Mouse (Mus musculus): ENCODE measurements around the gene Arhgap24. TPM values are rescaled to one million over a fixed set of nuclear protein-coding genes. Genes with fewer than 3 reads are reported as not detected.

The Arhgap24 gene
- polyA plus RNA-seq, 1 experiment, result not detected

GRCm38 (mm10) chr5:102613571-102613970, 132.4 kb downstream of the Arhgap24 start:
- no peak for TF ChIP-seq GATA1 (IDR thresholded peaks at IDR 0.05; ENCODE audit: low read length)

- no peak for TF ChIP-seq GATA1 (IDR thresholded peaks at IDR 0.05; ENCODE audit: low read length)
Observed at GRCm38 (mm10) chr5:102614081-102614480, 132.9 kb downstream of the Arhgap24 start.

- no peak for TF ChIP-seq GATA1 (IDR thresholded peaks at IDR 0.05; ENCODE audit: low read length)
Observed at GRCm38 (mm10) chr5:102615249-102615648, 134.1 kb downstream of the Arhgap24 start.

GRCm38 (mm10) chr5:102621036-102621435, 139.8 kb downstream of the Arhgap24 start:
- TF ChIP-seq GATA1 (IDR thresholded peaks at IDR 0.05; ENCODE audit: low read length), result no peak

GRCm38 (mm10) chr5:102623807-102624435, 142.7 kb downstream of the Arhgap24 start:
- TF ChIP-seq GATA1 (IDR thresholded peaks at IDR 0.05; ENCODE audit: low read length), result no peak

GRCm38 (mm10) chr5:102626671-102627070, 145.5 kb downstream of the Arhgap24 start:
- no peak for TF ChIP-seq GATA1 (IDR thresholded peaks at IDR 0.05; ENCODE audit: low read length)

- no peak for TF ChIP-seq GATA1 (IDR thresholded peaks at IDR 0.05; ENCODE audit: low read length)
Observed at GRCm38 (mm10) chr5:102629362-102629771, 148.2 kb downstream of the Arhgap24 start.

GRCm38 (mm10) chr5:102635591-102635990, 154.4 kb downstream of the Arhgap24 start:
- no peak for TF ChIP-seq GATA1 (IDR thresholded peaks at IDR 0.05; ENCODE audit: low read length)

- TF ChIP-seq GATA1 (IDR thresholded peaks at IDR 0.05; ENCODE audit: low read length), result no peak
Observed at GRCm38 (mm10) chr5:102639782-102640559, 158.8 kb downstream of the Arhgap24 start.

- TF ChIP-seq GATA1 (IDR thresholded peaks at IDR 0.05; ENCODE audit: low read length), result no peak
Observed at GRCm38 (mm10) chr5:102643364-102643763, 162.2 kb downstream of the Arhgap24 start.

GRCm38 (mm10) chr5:102643820-102644219, 162.6 kb downstream of the Arhgap24 start:
- no peak for TF ChIP-seq GATA1 (IDR thresholded peaks at IDR 0.05; ENCODE audit: low read length)

GRCm38 (mm10) chr5:102659061-102659460, 177.9 kb downstream of the Arhgap24 start:
- no peak for TF ChIP-seq GATA1 (IDR thresholded peaks at IDR 0.05; ENCODE audit: low read length)

- TF ChIP-seq GATA1 (IDR thresholded peaks at IDR 0.05; ENCODE audit: low read length), result no peak
Observed at GRCm38 (mm10) chr5:102664988-102665726, 184.0 kb downstream of the Arhgap24 start.

- TF ChIP-seq GATA1 (IDR thresholded peaks at IDR 0.05; ENCODE audit: low read length), result no peak
Observed at GRCm38 (mm10) chr5:102666886-102667285, 185.7 kb downstream of the Arhgap24 start.

GRCm38 (mm10) chr5:102667754-102668575, 186.8 kb downstream of the Arhgap24 start:
- no peak for TF ChIP-seq GATA1 (IDR thresholded peaks at IDR 0.05; ENCODE audit: low read length)
